Mouse (Mus musculus): ENCODE measurements around the gene Abca1.

Gene Abca1

DNA sequence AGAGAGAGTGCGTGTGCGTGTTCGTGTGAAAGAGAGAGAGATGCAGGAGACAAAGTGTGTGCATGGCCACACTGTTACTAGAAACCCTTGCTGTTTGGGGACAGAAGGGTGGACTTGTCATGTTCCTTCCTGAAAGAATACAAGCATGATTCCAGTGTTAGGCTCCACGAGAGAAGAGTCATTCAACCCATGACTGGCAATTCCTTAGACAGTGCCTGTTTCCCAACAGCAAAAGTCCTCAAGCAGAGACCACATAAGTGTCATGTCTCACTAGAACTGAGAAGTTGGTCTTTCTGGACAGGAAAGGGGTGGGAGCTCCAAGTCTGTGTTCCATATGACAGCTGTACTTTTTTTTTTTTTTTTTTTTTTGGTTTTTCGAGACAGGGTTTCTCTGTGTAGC is 10.1 kb downstream of the Abca1 start:
- DNase-seq (ENCODE audit: low read depth), result no peak

DNA sequence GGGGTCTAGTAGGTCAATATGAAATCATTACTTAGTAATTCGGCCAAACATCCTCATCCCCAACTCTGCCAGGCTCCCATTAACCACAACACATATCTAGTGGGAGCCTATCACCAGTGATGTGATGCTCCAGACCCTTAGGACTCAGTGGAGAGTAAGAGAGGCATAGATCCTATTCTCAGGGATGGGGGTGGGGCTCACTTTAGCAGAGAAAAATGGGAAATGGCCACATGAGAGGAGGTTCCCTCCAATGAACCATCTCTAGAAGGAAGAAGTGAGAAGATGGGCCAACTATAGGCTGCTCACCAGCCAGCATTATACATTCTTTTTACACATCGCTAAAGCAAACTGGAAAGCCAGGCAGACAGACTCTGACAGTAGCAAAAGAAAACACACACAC is 10.9 kb downstream of the Abca1 start:
- DNase-seq (ENCODE audit: low read depth), result no peak

DNA sequence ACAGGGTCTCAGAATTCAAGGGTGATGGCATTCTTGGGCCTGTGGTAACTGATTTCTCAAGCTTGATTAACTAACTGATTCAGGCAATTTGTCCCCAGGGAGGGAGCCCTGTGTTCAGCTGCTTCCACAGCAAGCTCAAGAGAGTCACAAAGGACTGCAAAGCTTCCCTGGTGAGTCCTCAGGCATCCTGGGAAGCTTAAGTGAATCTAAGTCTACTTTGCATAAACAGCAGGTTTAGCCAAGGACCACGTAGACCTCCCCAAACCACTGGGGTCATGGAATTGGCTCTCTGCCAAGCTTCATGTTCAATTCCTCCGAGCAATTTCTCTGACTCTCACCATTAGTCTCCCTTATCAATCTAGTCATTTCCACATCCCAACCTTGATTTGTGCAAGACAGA is 12.2 kb downstream of the Abca1 start:
- DNase-seq (ENCODE audit: low read depth), result no peak

DNA sequence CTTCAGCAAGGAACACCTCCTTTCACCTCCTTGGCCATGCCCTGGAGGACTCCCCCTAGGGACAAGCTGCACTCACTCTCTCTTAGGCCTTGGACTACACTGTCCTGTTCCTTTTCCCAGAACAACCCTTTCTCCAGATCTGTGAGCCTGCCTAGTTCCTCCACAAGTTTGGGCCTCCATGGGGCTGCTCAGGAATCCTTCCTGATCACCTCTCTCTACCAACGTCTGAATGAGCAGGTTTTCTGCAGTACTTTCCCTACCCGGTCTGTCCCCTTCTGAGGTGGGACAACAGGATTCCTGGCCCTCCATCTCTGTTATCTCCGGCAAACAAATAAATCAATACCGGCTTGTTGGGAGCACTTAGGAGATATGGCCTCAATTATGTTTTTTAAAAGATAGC is 12.6 kb downstream of the Abca1 start:
- DNase-seq (ENCODE audit: low read depth), result no peak

DNA sequence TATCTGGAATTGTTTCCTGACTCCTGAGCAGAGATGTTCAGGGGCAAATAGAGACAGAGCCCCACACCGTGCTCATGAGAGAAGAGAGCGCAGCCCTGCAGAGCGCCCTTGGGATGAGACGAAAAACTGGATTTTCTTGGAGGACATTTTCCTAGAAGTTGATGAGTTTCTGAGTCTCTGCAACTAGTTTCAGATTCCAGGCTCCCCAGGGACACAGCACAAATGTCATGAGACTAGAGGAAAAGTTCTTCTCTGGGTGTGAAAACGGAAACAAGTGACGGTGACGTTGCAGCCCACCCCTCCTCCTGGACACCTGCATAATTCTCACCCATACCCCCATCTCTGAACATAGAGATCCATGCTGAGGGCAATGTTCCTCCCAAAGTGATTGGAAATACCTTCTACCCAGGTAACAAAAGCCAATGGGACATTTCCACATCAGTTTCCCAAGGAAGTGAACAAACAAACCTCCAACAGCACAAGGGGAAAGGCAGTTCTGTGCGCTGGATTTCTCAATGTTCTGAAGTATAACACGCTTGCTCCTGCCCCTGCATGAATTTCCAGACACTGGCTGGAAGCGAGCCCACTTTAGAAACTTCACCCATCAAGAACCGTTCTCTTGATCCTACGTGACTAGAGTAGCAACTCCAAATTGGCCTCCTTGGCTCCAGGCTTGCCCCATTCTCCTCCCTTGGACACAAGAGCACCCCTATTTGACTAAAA is 13.3 kb downstream of the Abca1 start:
- DNase-seq (ENCODE audit: low read depth), result no peak

DNA sequence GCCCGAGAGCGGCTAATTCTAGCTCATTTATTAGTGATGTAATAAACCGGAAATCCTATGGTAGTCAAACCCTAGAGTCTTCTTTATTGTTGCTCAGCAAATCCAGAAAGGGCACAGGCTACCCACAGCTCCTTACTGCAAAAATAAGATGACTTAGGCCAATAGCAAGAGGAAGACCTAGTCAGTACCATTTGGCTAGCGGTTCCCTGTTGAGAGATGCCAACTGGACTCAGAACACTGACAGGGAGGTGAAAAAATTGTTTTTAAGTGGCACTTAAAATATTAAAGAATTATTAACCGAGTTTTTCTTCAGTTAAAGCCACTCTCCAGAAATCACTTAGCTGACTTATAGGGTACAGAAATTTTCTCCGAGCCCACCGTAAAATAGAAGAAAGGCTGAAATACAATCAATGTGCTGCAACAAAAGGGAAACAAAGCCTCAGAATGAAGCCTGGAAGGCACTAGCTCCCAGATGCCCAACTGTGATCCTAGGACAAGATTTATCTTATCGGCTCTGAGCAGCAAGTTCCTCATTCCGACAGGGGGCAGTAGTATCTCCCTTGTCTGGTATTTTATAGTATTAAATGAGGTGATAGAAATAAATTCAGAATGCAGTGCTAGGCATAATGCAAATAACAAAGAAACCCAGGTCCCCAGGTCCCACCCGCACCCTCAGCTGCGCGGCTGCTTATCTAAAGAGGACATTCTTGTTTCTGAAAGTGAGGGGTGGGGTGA is 14.1 kb downstream of the Abca1 start:
- no peak for DNase-seq (ENCODE audit: low read depth)

DNA sequence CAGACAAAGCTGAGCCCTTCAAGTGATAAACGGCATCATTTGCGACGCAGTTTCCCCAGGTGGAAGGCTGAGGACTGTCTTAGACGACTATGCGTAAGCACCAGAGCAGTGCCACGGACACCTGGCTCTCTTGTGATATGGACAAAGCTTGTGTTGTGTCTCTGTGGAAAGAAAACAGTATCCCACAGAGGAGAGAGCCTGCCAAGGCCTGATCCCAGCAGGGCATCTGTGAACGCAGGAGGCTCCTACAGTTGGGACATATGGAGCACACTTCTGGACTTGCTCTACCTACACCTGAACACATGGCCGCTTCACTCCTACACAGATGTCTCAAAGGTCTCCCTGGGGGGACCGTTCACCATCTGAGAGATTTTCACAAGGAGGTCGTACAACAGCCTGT is 15.1 kb downstream of the Abca1 start:
- no peak for DNase-seq (ENCODE audit: low read depth)

DNA sequence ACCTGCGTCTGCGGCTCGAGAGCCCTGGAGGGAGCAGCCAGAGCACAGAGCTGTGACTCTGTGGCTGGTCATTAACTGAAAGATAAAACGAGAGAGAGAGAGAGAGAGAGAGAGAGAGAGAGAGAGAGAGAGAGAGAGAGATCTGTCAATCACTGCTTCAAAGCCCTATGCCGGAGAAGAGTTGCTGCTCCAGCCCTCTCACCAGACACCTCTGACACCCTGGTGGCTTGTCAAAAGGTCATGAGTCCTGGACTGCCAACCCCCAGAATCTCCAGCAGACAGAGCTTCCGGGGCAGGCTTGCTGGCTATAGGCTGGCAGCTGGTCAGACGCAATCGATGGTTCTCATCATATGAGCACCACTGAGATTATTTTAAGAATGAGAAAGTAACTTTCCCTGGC is 15.7 kb downstream of the Abca1 start:
- DNase-seq (ENCODE audit: low read depth), result no peak

DNA sequence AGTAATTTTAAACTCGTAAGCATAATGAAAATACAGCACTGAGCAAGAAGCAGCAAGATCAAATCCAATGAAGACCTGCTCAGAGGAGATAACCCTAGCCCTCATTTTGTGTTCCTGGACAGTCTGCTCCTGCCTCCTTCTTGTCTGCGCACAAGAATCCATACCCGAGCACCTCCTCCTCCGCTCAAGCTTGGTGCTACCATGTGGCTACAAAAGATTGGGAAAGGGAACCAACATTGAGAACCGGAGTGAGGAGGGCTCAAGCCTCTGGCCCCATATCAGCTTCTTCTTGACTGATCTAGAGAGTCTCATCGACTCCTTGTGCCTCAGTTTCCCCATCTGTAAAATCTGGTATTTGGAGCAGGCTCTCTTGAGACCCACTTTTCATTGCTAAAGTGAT is 19.0 kb downstream of the Abca1 start:
- DNase-seq (ENCODE audit: low read depth), result no peak

DNA sequence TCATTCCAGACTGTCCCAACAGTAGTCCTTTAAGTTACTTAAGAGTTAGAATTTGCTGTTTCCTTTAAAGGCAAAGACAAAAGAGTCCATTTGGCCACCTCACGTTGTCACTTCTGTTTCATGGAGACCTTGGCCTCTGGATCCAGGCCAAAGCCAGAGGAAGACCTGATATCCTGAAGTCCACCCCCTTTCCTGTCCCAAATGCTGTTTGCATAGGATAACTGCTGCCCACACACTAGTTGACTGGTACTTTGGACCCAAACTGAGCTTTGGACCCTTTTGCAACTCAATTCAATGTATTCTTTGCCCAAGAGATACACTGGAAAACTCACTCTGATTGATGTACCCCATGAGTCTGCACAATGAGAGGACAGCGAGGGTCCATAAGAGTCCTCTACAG is 20.2 kb downstream of the Abca1 start:
- DNase-seq (ENCODE audit: low read depth), result no peak

DNA sequence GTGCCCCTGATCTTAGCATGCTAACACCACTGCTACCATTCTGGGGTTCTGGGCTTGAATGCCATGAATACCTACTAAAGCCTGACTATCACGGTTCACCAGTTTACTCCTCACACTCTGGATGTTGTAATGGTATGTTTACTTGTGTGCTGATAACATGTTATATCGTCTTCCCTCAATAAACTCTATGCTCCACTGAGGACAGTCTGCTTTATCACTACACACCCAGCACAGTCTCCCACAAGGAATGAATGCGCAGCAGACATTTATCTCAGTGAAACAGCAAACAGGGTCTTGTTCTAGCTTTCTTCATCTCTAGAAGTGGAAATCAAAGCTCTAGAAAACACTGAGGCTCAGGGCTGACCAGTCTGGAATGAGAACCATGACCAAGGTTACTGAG is 20.7 kb downstream of the Abca1 start:
- DNase-seq (ENCODE audit: low read depth), result no peak

DNA sequence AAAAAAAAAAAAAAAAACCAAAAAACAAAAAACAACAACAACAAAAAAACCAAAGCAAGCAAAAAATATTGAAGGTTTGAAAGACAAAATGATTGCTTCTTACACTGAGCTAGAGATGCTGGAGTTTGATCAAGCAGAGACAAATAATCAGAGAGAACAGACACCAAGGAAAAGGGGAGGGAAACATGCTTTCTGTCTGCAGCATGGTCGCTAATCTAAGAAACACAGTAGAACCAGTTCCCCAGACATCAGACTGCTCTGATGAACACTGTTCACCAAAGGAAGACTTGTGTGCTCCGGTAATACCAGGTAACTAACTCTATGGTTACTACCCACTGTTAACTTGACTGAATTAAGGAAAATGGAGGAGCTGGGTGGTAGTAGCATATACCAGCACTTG is 22.6 kb downstream of the Abca1 start:
- no peak for DNase-seq (ENCODE audit: low read depth)

DNA sequence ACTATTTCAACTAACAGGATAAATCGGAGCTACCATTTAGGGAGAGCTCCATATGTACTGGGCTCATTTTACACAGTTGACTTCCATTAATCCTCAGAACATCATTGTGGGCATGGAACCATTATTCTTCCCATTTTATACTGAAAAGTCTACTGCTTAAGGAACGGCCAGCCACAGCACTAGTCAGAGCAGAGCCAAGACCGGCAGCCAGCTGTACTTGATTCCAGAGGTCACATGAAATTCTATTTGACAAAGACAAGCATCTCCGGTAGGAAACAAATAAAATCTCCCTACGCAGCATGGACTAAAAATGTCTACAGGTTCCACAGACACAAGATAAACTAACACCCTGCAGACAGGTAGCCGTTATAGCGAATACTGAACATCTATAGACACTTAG is 24.9 kb downstream of the Abca1 start:
- no peak for DNase-seq (ENCODE audit: low read depth)

DNA sequence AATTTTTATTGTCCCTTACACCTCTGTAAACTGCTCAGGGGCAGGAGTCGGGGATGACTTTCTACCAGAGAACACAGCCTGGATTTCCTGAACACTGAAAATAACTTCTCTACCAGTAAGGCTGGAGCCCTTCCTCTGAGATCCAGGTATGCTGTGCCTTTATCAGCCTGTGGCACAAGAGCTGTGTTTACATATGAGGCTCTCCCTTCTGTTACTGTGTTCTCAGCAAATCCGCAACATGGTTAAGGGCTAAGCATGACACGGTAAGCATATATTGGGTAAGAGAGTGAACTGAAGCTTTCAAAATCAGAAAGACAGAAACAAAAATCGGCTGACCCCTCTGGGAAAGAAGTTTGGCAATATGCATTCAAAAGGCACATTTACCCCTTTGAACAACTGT is 25.7 kb downstream of the Abca1 start:
- DNase-seq (ENCODE audit: low read depth), result no peak

DNA sequence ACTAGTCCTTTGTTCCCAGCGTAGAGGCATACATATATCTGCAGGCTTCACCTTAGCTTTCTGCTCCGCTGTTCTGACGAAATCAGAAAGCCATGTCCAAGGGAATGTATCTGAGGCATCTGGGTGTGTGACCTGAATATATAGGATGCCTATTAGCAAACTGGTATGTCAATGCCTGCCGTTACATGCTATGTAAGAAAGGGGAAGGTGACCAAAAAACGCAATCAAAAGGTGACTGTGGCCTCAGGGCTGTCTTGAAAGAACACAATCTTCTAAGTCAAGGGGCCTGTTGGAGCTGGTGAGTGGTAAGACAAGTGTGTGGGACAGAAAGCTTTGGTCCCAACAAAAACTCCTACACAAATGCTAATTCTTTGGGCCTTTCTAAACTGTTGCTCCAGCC is 28.2 kb downstream of the Abca1 start:
- DNase-seq (ENCODE audit: low read depth), result no peak

DNA sequence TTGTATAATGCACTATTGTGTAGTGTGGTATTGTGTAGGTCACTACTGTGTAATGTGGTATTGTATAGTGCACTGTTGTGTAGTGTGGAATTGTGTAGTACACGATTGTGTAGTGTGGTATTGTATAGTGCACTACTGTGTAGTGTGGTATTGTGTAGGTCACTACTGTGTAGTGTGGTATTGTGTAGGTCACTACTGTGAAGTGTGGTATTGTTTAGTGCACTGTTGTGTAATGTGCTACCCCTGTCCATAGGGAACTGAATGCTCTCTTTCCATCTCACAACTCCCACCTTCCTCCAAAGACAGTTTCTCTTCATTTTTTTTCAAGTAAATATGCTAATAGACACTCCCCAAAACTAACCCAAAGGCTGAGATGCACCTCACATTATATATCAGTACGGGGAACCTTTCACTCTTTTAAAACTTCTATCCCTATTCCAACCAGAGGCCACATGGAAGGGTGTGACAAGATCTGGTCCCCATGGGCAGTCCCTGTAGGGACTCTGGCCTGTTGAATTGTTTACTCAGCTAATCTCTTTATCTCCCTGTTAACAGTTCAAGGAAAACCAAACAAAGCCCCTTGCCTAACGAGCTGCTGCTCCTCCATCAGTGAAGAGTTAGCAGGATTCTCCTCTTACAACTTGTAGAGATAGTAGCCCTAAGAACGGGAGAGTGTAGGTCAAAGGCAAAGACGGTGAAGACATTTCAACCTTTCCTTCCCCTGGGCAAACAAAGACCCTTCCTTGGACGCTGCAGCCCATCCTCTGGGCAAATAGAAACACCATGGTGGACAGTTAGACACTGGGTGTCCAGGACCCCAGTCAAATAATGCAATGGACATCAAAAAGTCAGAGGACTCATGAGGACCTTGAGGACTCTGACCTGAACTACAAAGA is 28.8 kb downstream of the Abca1 start:
- no peak for DNase-seq (ENCODE audit: low read depth)

DNA sequence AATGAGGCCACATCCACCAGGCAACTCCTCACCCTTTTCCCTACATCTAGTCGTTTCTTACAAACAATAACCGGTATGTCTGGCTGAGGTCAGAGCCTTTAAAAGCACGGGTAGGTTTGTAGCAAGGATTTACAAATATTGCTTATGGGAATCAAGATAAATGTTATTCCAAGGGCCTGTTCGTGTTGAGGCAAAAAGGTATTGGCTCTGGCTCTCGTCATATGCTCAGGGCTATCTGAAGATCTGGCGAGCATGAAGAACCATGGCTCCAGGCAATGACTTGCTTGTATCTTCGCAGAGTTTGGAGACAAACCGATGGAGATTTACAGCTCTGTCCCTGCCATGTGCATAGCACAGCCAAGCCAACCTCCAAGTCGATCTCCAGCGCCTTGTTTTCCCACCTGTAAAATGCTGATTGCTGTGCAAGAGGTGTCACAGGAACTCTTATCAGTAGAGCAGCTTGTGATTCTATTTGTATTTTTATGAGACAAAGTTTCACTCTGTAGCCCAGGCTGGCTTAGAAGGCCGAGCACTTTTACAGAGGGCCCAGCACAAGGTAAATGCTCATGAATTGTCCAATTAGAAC is 29.9 kb downstream of the Abca1 start:
- DNase-seq (ENCODE audit: low read depth), result no peak

DNA sequence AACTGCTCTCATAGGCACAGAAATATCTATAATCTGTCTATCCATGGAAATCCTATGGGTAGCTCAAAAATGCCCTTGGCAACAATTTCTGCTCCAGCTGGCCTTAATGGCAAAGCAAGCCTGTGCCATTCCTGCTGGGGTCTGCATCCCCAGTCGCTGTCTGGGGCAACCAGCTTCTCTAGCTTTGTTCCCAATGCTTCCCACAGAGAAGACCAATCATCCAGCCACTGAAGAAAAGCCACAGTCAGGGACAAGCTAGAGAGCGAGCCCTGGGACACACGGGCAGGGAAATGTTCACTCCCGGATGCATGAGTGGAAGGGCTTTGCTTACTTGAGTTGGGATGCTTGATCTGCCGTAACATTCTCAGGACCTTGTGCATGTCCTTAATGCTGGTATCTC is 32.4 kb downstream of the Abca1 start:
- DNase-seq (ENCODE audit: low read depth), result no peak

DNA sequence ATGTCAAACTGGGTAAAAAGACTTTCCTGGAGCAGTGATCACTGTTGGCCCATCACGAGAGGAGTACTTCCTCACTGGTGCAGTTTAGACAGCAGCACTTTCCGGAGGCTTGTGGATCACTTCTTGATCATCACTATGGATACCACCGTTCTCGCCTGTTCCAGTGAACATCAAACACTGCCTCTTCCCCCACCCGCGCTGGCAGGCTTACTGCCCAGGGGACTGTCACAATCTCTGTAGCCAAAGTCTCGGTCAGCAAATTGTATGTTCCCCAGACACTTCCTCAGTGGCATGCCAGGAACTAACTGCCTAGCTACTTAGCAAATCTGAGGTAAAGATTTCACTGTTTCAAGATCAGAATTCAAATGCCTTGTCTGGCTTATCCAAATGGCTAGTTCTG is 32.9 kb downstream of the Abca1 start:
- no peak for DNase-seq (ENCODE audit: low read depth)

DNA sequence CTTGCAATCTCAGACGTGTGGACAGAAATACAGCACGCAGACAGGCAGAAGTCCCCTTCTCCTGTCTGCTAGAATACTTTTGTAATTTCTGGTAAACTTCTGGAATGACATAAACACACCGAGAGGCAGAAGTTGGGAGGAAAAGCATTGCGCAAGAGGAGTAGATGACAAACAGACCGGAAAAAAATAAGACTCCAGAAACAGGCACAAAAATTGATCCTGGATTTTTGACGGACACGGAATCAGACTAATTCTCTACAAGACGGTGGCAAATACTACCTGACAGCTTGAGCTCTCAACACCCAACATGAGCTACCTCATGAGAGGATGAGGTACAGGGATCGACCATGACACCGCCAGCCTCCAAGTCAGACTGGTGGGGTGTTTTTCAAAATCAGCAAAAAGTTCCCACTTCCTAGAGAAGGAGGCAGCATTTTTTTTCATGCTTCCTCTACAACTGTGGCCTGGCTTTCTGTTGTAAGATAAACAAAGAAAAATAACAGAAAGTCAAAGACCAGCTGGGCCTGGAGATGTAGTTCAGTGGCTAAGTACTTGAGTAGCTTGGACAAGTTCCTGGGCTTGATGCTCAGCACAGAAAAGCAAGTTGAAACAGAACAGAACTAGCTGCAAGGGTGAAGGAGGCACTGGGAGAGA is 34.7 kb downstream of the Abca1 start:
- no peak for DNase-seq (ENCODE audit: low read depth)

DNA sequence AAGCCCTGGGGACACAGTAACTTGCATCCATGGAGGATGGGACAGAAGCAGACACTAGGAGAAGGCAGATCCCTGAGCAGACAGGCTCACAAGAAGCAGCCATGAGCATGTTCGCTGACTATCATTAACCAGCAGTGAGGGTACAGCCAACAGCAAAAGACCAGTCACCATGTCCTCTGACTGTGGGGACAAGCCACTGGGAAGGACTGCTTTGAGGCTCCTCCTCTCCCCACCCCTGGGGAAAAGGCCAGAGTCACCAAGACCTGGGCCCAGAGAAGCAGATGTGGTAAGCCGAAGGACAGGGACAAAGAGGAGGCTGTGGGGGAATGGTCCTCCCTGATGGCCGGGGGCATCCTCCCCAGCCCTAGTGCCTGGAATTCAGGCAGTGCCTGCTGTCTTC is 37.4 kb downstream of the Abca1 start:
- DNase-seq (ENCODE audit: low read depth), result no peak

Measured in fibroblast of lung, adult 2 months (primary cell).